Mouse (Mus musculus) brain, embryonic 14.5 days (tissue): ENCODE results near the gene Tmem9b.

Experiments
- CTCF ChIP-seq: fragments of 200-500 bp; IDR thresholded peaks from 2 replicates; pipeline ENCODE4 v1.5.1; 2012; ENCODE audit warnings: inconsistent platforms, mild to moderate bottlenecking, moderate library complexity, borderline replicate concordance; ENCODE audit not compliant: insufficient read depth, insufficient read length; ENCODE audit errors: extremely low read depth
- POLR2A ChIP-seq: fragments of 200-500 bp; IDR thresholded peaks from 2 replicates; pipeline ENCODE4 v1.6.1; 2012; ENCODE audit warnings: mild to moderate bottlenecking, inconsistent platforms, borderline replicate concordance; ENCODE audit not compliant: poor library complexity, insufficient read depth, insufficient read length, severe bottlenecking; ENCODE audit errors: extremely low read depth

- TF ChIP-seq CTCF (no peak), POLR2A (no peak)
These were observed 11.3 kb upstream of the Tmem9b start for GRCm38 (mm10) chr7:109764009-109764408.
